Mouse (Mus musculus): Measurements from ENCODE around the gene Grin3b. TPM values are rescaled to one million over a fixed set of nuclear protein-coding genes. Genes with fewer than 3 reads are reported as not detected.

Gene Grin3b
- 0.30 and 0.34 TPM in 2 replicates for polyA plus RNA-seq (2016; fragmentation: Nextera tagmentation; extraction: Ambion mirVana)

GRCm38 (mm10) chr10:79970415-79971182 is at the start of gene Grin3b:
Gene Grin3b, plus strand, starts transcription at chr10:79970715.
- peak within 1 kb of the TSS; percentile 63 for H3K4me3 ChIP-seq
- DNase-seq (ENCODE audit: low spot score), result no peak
- H3K27ac ChIP-seq, result peak within 1 kb of the TSS; percentile 56; the same call in 1 of the 2 replicates
- 7% methylated on average over 47 of the region's 47 CpGs for WGBS
- H3K4me1 ChIP-seq, result peaks cover 22% of the 10 kb centered on the region
- H3K27me3 ChIP-seq (ENCODE audit: insufficient read depth, poor library complexity, severe bottlenecking), result peaks cover 61% of the 10 kb centered on the region
- H3K36me3 ChIP-seq, result peaks cover 46% of the 10 kb centered on the region
- no peaks in the 10 kb centered on the region for H3K9me3 ChIP-seq

- DNase-seq (ENCODE audit: low spot score), result no peak
- H3K27ac ChIP-seq, result 0 out of 2 replicates have a peak within 1 kb of the TSS, but pooled peaks have one; percentile 22
- WGBS, result 5% methylated on average over 41 of the region's 41 CpGs
Measured at GRCm38 (mm10) chr10:79920958-79921535, 49.5 kb upstream of the Grin3b start, which contains the start of gene R3hdm4. Gene R3hdm4, minus strand, starts transcription at chr10:79921208.

GRCm38 (mm10) chr10:79921572-79921971 is 48.9 kb upstream of the Grin3b start:
- peaks cover 62% of the 10 kb centered on the region for H3K4me1 ChIP-seq
- peaks cover 70% of the 10 kb centered on the region for H3K27me3 ChIP-seq (ENCODE audit: insufficient read depth, poor library complexity, severe bottlenecking)
- H3K9me3 ChIP-seq, result no peaks in the 10 kb centered on the region
- under 1% methylated on average over 34 of the region's 34 CpGs for WGBS
- H3K4me3 ChIP-seq, result peak overlapping the region; percentile 56
- H3K27ac ChIP-seq, result no peak overlapping the region
- DNase-seq (ENCODE audit: low spot score), result no peak
- H3K36me3 ChIP-seq, result no peaks in the 10 kb centered on the region

More at GRCm38 (mm10) chr10:79920958-79921535, 49.5 kb upstream of the Grin3b start, which contains the start of gene R3hdm4:
- H3K4me3 ChIP-seq, result peak within 1 kb of the TSS; percentile 56
- no peaks in the 10 kb centered on the region for H3K36me3 ChIP-seq
- H3K9me3 ChIP-seq, result no peaks in the 10 kb centered on the region
- H3K27me3 ChIP-seq (ENCODE audit: insufficient read depth, poor library complexity, severe bottlenecking), result peaks cover 70% of the 10 kb centered on the region
- peaks cover 62% of the 10 kb centered on the region for H3K4me1 ChIP-seq

- peaks cover 52% of the 10 kb centered on the region for H3K4me1 ChIP-seq
- 12% methylated on average over 29 of the region's 29 CpGs for WGBS
- H3K4me3 ChIP-seq, result peak overlapping the region; percentile 99; the same call in 1 of the 2 replicates
- peaks cover 40% of the 10 kb centered on the region for H3K27me3 ChIP-seq (ENCODE audit: insufficient read depth, poor library complexity, severe bottlenecking)
- no peaks in the 10 kb centered on the region for H3K36me3 ChIP-seq
- no peak overlapping the region; the same call in 1 of the 2 replicates for H3K27ac ChIP-seq
- no peaks in the 10 kb centered on the region for H3K9me3 ChIP-seq
- DNase-seq (ENCODE audit: low spot score), result peak; percentile 94
Measured at GRCm38 (mm10) chr10:79924998-79925784, 45.3 kb upstream of the Grin3b start.

- DNase-seq (ENCODE audit: low spot score), result no peak
- Histone ChIP-seq H3K27me3 (ENCODE audit: insufficient read depth, poor library complexity, severe bottlenecking) (peaks cover 33% of the 10 kb centered on the region), H3K27ac (peak overlapping the region; percentile 99), H3K9me3 (no peaks in the 10 kb centered on the region), H3K4me1 (peaks cover 52% of the 10 kb centered on the region), H3K36me3 (peaks cover 7% of the 10 kb centered on the region), H3K4me3 (peak overlapping the region; percentile 99)
- 8% methylated on average over 15 of the region's 15 CpGs for WGBS
Measured at GRCm38 (mm10) chr10:79925785-79926490, 44.6 kb upstream of the Grin3b start.

- under 1% methylated on average over 63 of the region's 63 CpGs for WGBS
- DNase-seq (ENCODE audit: low spot score), result peak; percentile 95
- H3K27me3 ChIP-seq (ENCODE audit: insufficient read depth, poor library complexity, severe bottlenecking), result peaks cover 25% of the 10 kb centered on the region
- peak within 1 kb of the TSS; percentile 99 for H3K4me3 ChIP-seq
- H3K9me3 ChIP-seq, result no peaks in the 10 kb centered on the region
- peaks cover 52% of the 10 kb centered on the region for H3K4me1 ChIP-seq
- peaks cover 15% of the 10 kb centered on the region for H3K36me3 ChIP-seq
- peak within 1 kb of the TSS; percentile 99 for H3K27ac ChIP-seq
Measured at GRCm38 (mm10) chr10:79926491-79927323, 43.8 kb upstream of the Grin3b start, which contains the start of gene Arid3a. Gene Arid3a, plus strand, starts transcription at chr10:79927043.

- peaks cover 23% of the 10 kb centered on the region for H3K36me3 ChIP-seq
- H3K9me3 ChIP-seq, result no peaks in the 10 kb centered on the region
- H3K4me1 ChIP-seq, result peaks cover 58% of the 10 kb centered on the region
- H3K27me3 ChIP-seq (ENCODE audit: insufficient read depth, poor library complexity, severe bottlenecking), result peaks cover 18% of the 10 kb centered on the region
- peak; percentile 86 for DNase-seq (ENCODE audit: low spot score)
- peak overlapping the region; percentile 99 for H3K4me3 ChIP-seq
- WGBS, result 0% methylated on average over 54 of the region's 54 CpGs
- peak overlapping the region; percentile 99 for H3K27ac ChIP-seq
Measured at GRCm38 (mm10) chr10:79927324-79928029, 43.0 kb upstream of the Grin3b start.

GRCm38 (mm10) chr10:79928030-79928694 is 42.4 kb upstream of the Grin3b start:
- Histone ChIP-seq H3K27ac (peak overlapping the region; percentile 99), H3K36me3 (peaks cover 30% of the 10 kb centered on the region), H3K4me3 (peak overlapping the region; percentile 99), H3K27me3 (ENCODE audit: insufficient read depth, poor library complexity, severe bottlenecking) (peaks cover 11% of the 10 kb centered on the region), H3K9me3 (no peaks in the 10 kb centered on the region), H3K4me1 (peaks cover 65% of the 10 kb centered on the region)
- under 1% methylated on average over 29 of the region's 29 CpGs for WGBS
- DNase-seq (ENCODE audit: low spot score), result no peak

GRCm38 (mm10) chr10:79928907-79929701 is 41.4 kb upstream of the Grin3b start:
- Histone ChIP-seq H3K27ac (peak overlapping the region; percentile 99), H3K4me1 (peaks cover 74% of the 10 kb centered on the region)

More at GRCm38 (mm10) chr10:79928907-79929701, 41.4 kb upstream of the Grin3b start:
- H3K36me3 ChIP-seq, result peaks cover 39% of the 10 kb centered on the region
- peak overlapping the region; percentile 99 for H3K4me3 ChIP-seq
- H3K9me3 ChIP-seq, result no peaks in the 10 kb centered on the region
- no peak for DNase-seq (ENCODE audit: low spot score)
- WGBS, result 14% methylated on average over 9 of the region's 9 CpGs
- H3K27me3 ChIP-seq (ENCODE audit: insufficient read depth, poor library complexity, severe bottlenecking), result peaks cover 1% of the 10 kb centered on the region

Measured in heart, embryonic 10.5 days (tissue).